Mouse (Mus musculus) fat pad, adult 2 months (tissue): ENCODE measurements around the gene Tspan4.
"Not testable (repeated sequence)": the region's sequence is repeated elsewhere in the genome, so short reads cannot be mapped to it uniquely, and the experiment has no call there.

Source experiments
- DNase-seq: peaks from one replicate; pipeline ENCODE4 v3.0.0-alpha.2; 2011; ENCODE audit warnings: low read depth, low spot score; ENCODE audit errors: extremely low read depth

Tspan4 gene

GRCm38 (mm10) chr7:141438201-141438968, 36.7 kb upstream of the Tspan4 start:
- DNase-seq, result no peak

GRCm38 (mm10) chr7:141439140-141439679, 35.8 kb upstream of the Tspan4 start:
- DNase-seq, result no peak

- DNase-seq, result no peak
Measured at GRCm38 (mm10) chr7:141439811-141440210, 35.2 kb upstream of the Tspan4 start.

GRCm38 (mm10) chr7:141440613-141441012, 34.4 kb upstream of the Tspan4 start:
- DNase-seq, result no peak

- no peak for DNase-seq
Measured at GRCm38 (mm10) chr7:141441460-141441859, 33.6 kb upstream of the Tspan4 start.

GRCm38 (mm10) chr7:141442199-141442598, 32.8 kb upstream of the Tspan4 start:
- DNase-seq, result no peak

GRCm38 (mm10) chr7:141443081-141443821, 31.8 kb upstream of the Tspan4 start:
- no peak for DNase-seq

- no peak for DNase-seq
Measured at GRCm38 (mm10) chr7:141443828-141444237, 31.2 kb upstream of the Tspan4 start, which contains the start of gene Pidd1. Pidd1 (minus strand) TSS chr7:141444025.

GRCm38 (mm10) chr7:141446374-141446773, 28.7 kb upstream of the Tspan4 start:
- not testable (repeated sequence) for DNase-seq

- DNase-seq, result no peak
Measured at GRCm38 (mm10) chr7:141447110-141447991, 27.7 kb upstream of the Tspan4 start, which contains the start of gene Rplp2. Rplp2 (plus strand) TSS chr7:141447370.

- DNase-seq, result no peak
Measured at GRCm38 (mm10) chr7:141451928-141452327, 23.1 kb upstream of the Tspan4 start.

GRCm38 (mm10) chr7:141453636-141454035, 21.4 kb upstream of the Tspan4 start:
- no peak for DNase-seq

GRCm38 (mm10) chr7:141454967-141455551, 20.0 kb upstream of the Tspan4 start, which contains the start of gene Pnpla2:
Pnpla2 (plus strand) TSS chr7:141455198.
- DNase-seq, result no peak

- DNase-seq, result no peak
Measured at GRCm38 (mm10) chr7:141455610-141456314, 19.3 kb upstream of the Tspan4 start.

GRCm38 (mm10) chr7:141456739-141457138, 18.3 kb upstream of the Tspan4 start:
- DNase-seq, result no peak

GRCm38 (mm10) chr7:141457236-141457635, 17.8 kb upstream of the Tspan4 start:
- no peak for DNase-seq

GRCm38 (mm10) chr7:141457986-141458660, 16.9 kb upstream of the Tspan4 start:
- no peak for DNase-seq

GRCm38 (mm10) chr7:141458661-141459060, 16.4 kb upstream of the Tspan4 start:
- no peak for DNase-seq

- DNase-seq, result no peak
Measured at GRCm38 (mm10) chr7:141459301-141459711, 15.7 kb upstream of the Tspan4 start.
